Mouse (Mus musculus) stomach, postnatal 0 days (tissue): ENCODE measurements around the gene Cep250. TPM values are rescaled to one million over a fixed set of nuclear protein-coding genes. Genes with fewer than 3 reads are reported as not detected.

Experiments used
- ATAC-seq: fragments of 200-750 bp; cut with Nextera tagmentation; 2 replicates; pipeline ENCODE4 v1.8.0; 2017; ENCODE audit not compliant: low FRiP score, low TSS enrichment
- DNase-seq: peaks from one replicate; pipeline ENCODE4 v3.0.0-alpha.2; 2016; ENCODE audit warnings: low spot score
- H3K27ac ChIP-seq: fragments of 300-500 bp; sonication (generic); replicated peaks from 2 replicates; pipeline ENCODE4 v1.5.1; 2014; ENCODE audit warnings: mild to moderate bottlenecking, control low read depth
- H3K27me3 ChIP-seq: fragments of 300-500 bp; sonication (generic); 2 replicates; pipeline ENCODE4 v1.6.1; 2014; ENCODE audit warnings: low read length; ENCODE audit not compliant: control insufficient read depth, insufficient read depth
- H3K36me3 ChIP-seq: fragments of 300-500 bp; sonication (generic); 2 replicates; pipeline ENCODE4 v1.6.1; 2014; ENCODE audit warnings: low read length, mixed read lengths; ENCODE audit not compliant: control insufficient read depth, insufficient read depth
- H3K4me1 ChIP-seq: fragments of 300-500 bp; sonication (generic); replicated peaks from 2 replicates; pipeline ENCODE4 v1.6.1; 2014; ENCODE audit warnings: antibody characterized with exemption; ENCODE audit not compliant: control insufficient read depth, insufficient read depth
- H3K4me2 ChIP-seq: fragments of 300-500 bp; sonication (generic); replicated peaks from 2 replicates; pipeline ENCODE4 v1.6.1; 2014; ENCODE audit warnings: low read depth, mild to moderate bottlenecking, control low read depth, moderate library complexity
- H3K4me3 ChIP-seq: fragments of 300-500 bp; sonication (generic); 2 replicates; pipeline ENCODE4 v1.5.1; 2014; ENCODE audit warnings: low read depth, low read length, control low read depth
- H3K9ac ChIP-seq: fragments of 300-500 bp; sonication (generic); 2 replicates; pipeline ENCODE4 v1.6.1; 2014; ENCODE audit warnings: mild to moderate bottlenecking, low read length, control low read depth, mixed read lengths
- H3K9me3 ChIP-seq: fragments of 300-500 bp; sonication (generic); 2 replicates; pipeline ENCODE4 v1.6.1; 2016; ENCODE audit warnings: low read length; ENCODE audit not compliant: control insufficient read depth
- CTCF ChIP-seq: IDR thresholded peaks from 2 replicates; pipeline ENCODE4 v1.5.1; 2016; ENCODE audit warnings: antibody characterized with exemption, low read depth, mild to moderate bottlenecking, moderate library complexity
- EP300 ChIP-seq: optimal IDR thresholded peaks from 2 replicates; pipeline ENCODE3; 2016; ENCODE audit warnings: antibody characterized with exemption
- WGBS: fragments of 180-500 bp; shearing (Covaris S2); extraction: QIAGEN DNeasy Blood & Tissue Kit; methylation state at CpG from one replicate; pipeline ENCODE4 v1.1.7; 2014; 5-methylcytosine and 5-hydroxymethylcytosine counted together
- polyA plus RNA-seq: library from polyadenylated mRNA; unstranded; fragments of >200 nt; fragmentation: Nextera tagmentation; extraction: Ambion mirVana; gene quantifications from 2 replicates; pipeline ENCODE4 v1.2.1, GENCODE M21; 2015

The Cep250 gene
- polyA plus RNA-seq, 1 experiment from 2014 or later: 4.6 TPM

DNA sequence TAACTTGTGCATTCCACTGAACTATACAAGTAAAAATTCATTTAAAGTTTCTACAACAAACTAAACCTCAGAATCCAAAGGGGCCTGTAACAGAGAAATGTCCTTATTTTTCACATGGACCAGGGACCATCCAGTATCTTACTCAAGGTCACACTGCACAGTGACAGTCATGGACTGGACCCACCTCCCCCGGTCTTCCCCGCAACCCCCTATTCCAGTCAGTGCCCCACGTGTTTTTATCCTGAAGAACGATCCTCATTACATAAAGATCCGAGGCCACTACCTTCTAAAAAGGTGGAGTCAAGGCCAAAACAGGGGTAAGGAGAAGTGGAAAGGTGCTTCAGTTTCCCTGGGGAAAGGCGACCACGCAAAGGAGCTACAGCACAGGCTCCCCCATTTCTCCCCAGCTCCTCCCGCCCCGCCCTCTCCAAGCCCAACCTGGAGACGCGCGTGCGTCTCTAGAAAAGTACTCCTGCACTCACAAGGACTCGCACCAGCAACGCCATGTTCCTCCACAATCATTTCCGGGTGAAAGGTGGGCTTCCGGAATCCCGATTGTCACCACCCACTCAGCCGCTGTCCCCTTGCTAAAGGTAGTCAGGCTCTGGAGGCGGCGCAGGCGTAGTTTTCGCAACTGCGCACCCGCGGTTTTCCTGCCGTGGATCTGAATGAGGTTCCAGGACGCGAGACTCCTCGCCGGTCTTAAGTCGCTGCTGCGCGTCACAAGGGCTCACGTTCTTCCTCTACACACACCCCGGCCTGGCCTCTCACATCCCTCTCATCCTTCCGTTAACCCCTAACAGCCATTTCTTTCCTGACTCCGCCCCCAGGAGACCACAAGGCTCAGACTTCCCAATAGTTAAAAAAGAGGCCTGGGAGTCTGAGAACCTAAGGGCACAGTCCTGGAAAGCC, 26.5 kb upstream of the Cep250 start, which contains the start of gene Uqcc1:
Gene Uqcc1, minus strand, starts transcription at position 780 of the 912 bp plus-strand sequence.
- no peaks in the 10 kb centered on the region for H3K36me3 ChIP-seq
- peak within 1 kb of the TSS; percentile 67 for H3K9ac ChIP-seq
- peak within 1 kb of the TSS; percentile 90 for H3K27ac ChIP-seq
- DNase-seq: peak; percentile 91
- peaks cover 5% of the 10 kb centered on the region; the same call in 1 of the 2 replicates for H3K4me1 ChIP-seq
- peak; percentile 94 for ATAC-seq
- peak within 1 kb of the TSS; percentile 65 for H3K4me3 ChIP-seq
- H3K4me2 ChIP-seq: peak within 1 kb of the TSS; percentile 75
- TF ChIP-seq EP300: no peak
- WGBS: under 1% methylated on average over 38 of the region's 38 CpGs
- H3K27me3 ChIP-seq: no peaks in the 10 kb centered on the region
- no peaks in the 10 kb centered on the region for H3K9me3 ChIP-seq

DNA sequence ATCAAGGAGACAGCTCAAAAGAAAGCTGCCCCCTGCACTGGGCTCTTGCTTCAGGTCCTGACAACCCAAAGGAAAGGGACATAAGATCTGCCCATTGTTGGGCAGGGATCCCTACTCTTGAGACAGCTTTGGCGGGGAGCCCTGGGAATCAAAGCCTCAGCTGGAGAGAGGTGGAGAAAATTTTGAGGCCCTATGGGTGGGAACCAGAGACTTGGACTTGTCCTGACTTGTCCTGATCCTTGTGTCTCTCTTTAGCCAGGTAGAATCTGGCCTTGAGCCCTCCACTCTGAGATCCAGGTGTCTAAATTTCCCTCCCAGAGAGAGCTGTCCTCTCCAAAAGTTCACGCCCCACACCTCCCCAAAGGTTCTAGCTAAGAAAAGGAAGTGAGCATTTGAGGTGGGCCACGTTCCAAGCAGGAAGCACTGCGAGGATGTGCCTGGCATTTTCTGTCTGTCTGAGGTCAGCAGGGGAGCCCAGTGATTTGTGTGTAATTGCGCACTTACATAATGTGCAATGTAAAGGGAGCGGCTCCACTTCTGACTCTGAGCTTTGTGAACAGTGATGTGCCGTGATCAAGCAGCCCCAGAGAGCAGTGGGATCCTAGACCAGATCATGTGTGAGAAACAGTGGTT, 16.2 kb upstream of the Cep250 start:
- Histone ChIP-seq H3K9me3 (no peaks in the 10 kb centered on the region), H3K4me2 (no peak overlapping the region), H3K9ac (no peak overlapping the region), H3K4me3 (no peak overlapping the region), H3K27me3 (no peaks in the 10 kb centered on the region), H3K36me3 (no peaks in the 10 kb centered on the region), H3K4me1 (peaks cover 2% of the 10 kb centered on the region; the same call in 1 of the 2 replicates), H3K27ac (no peak overlapping the region)
- WGBS: 55% methylated on average over 7 of the region's 7 CpGs
- no peak for TF ChIP-seq EP300
- no peak for TF ChIP-seq CTCF
- ATAC-seq (no peak), DNase-seq (no peak)

DNA sequence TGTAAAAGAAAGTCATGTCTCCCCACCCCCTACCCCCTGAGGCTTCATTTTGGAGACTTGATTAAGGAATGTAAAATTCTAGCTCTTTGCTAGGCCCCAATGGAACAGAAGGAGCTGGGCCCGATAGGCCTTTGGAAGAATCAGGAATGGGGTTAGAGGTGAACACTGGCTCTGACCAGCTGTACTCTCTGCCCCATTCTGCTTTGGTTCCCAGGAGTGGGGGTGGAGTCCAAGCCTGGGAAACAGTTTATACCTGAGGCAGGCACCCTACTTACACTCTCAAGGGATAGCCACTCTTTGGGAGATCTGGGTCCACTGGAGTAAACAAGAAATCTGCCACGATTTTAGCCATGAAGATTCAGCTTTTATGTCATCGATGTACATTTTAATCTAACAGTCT, 15.6 kb upstream of the Cep250 start, which contains the start of gene Gm15557:
Gene Gm15557, plus strand, starts transcription at position 48 of the 400 bp plus-strand sequence.
- Histone ChIP-seq H3K27me3 (no peaks in the 10 kb centered on the region), H3K9me3 (no peaks in the 10 kb centered on the region), H3K4me1 (peaks cover 2% of the 10 kb centered on the region; the same call in 1 of the 2 replicates), H3K36me3 (no peaks in the 10 kb centered on the region), H3K27ac (no peak within 1 kb of the TSS), H3K4me2 (no peak within 1 kb of the TSS), H3K9ac (no peak within 1 kb of the TSS), H3K4me3 (no peak within 1 kb of the TSS)
- ATAC-seq (no peak), DNase-seq (no peak)
- TF ChIP-seq CTCF (no peak), EP300 (no peak)
- 91% methylated on average over 3 of the region's 3 CpGs for WGBS

DNA sequence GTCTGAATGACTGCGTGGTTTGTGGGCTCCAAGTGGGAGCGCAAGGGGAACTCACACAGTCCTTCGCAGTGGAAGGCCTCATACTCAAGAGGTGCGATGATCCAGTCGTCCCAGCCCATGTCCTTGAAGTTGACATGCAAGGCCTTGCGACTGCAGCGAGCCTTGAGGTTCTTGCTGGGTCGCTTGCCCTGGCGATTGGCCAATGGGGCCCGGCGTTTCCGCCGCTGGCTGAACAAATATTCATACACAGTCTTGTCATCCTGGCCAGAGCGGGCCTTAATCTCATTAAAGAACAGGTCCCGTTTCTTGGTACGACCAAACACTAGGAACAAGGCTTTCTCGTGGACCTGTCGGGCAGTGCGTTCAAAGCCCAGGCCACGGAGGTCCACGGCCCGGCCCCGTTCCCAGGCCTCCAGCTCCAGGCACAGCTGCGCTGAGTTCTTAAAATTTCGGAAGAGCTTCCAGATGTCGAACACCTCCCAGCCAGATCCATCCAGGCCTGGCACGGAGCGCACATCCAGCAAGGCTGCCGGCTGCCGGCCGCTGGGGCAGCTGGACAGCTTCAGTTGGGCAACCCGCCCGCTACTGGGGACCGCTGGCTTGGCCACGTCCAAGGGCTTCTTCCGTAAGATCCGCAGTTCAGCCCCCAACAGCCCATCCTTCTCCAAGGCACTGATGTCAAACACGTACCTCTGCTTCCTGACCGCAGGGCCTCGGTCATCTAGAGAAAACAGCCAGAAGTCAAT, 14.4 kb upstream of the Cep250 start:
- no peak overlapping the region for H3K9ac ChIP-seq
- TF ChIP-seq EP300 (no peak), CTCF (no peak)
- H3K36me3 ChIP-seq: no peaks in the 10 kb centered on the region
- no peak overlapping the region for H3K4me2 ChIP-seq
- H3K4me1 ChIP-seq: peaks cover 2% of the 10 kb centered on the region; the same call in 1 of the 2 replicates
- 77% methylated on average over 40 of the region's 40 CpGs for WGBS
- H3K27me3 ChIP-seq: no peaks in the 10 kb centered on the region
- no peaks in the 10 kb centered on the region for H3K9me3 ChIP-seq
- no peak for ATAC-seq
- no peak overlapping the region for H3K27ac ChIP-seq
- peak; percentile 65 for DNase-seq
- no peak overlapping the region for H3K4me3 ChIP-seq

DNA sequence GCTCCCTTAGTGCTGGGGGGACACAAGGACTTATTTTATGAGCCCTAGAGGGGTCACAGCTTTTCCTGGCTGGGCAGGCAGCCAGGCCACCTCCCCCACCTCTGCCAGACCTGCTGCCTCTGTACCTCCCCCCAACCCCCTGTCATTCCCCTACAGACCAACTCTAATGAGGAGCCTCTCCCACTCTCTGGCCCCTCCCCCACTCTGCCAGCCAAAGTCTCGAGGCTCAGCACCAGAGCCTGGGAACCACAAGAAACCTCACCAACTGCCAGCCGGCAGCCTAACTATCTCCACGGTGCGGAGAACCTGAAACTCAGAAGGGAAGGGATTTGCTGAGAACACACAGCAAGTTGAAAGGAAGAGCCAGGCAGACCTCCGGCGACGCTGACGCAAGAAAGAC, 12.8 kb upstream of the Cep250 start:
- peaks cover 2% of the 10 kb centered on the region; the same call in 1 of the 2 replicates for H3K4me1 ChIP-seq
- WGBS: 12% methylated on average over 8 of the region's 8 CpGs
- ATAC-seq (no peak), DNase-seq (no peak)
- no peaks in the 10 kb centered on the region for H3K9me3 ChIP-seq
- no peaks in the 10 kb centered on the region for H3K36me3 ChIP-seq
- H3K27ac ChIP-seq: no peak overlapping the region
- no peak overlapping the region for H3K4me3 ChIP-seq
- no peaks in the 10 kb centered on the region for H3K27me3 ChIP-seq
- no peak overlapping the region for H3K9ac ChIP-seq
- H3K4me2 ChIP-seq: peak overlapping the region; percentile 32
- TF ChIP-seq CTCF (no peak), EP300 (no peak)
